In genomic region chr6:126340098-126340610, GRCm38 (mm10) we compare ENCODE assay signal across 12 mouse cellular contexts.
DNase-seq lines count a peak whose midpoint lies in the region; ATAC-seq and TF ChIP-seq lines count a peak whose summit lies in the region.
"Had no signal": no experiment of that assay in that cellular context is flagged by ENCODE, and none has a peak within 500 bp of the region (broad histone marks: within the 10 kb centered on the region; RNA-seq: fewer than 3 reads in every experiment).

No protein-coding gene starts in this region.

- TF ChIP-seq POLR2A in cerebellum, adult 2 months (IDR thresholded peaks at IDR 0.05; ENCODE audit: borderline replicate concordance, insufficient read depth, low read length): no peak

- TF ChIP-seq CTCF in cerebellum, adult 2 months (IDR thresholded peaks at IDR 0.05; ENCODE audit: borderline replicate concordance, insufficient read depth, low read depth, low read length): no peak

- no peaks in the 10 kb centered on the region for H3K36me3 ChIP-seq in hindbrain, embryonic 15.5 days
- H3K36me3 ChIP-seq: embryonic facial prominence, embryonic 15.5 days; heart, embryonic 13.5 days; limb, embryonic 15.5 days had no signal

- no peak overlapping the region for H3K4me3 ChIP-seq in cerebellum, adult 2 months (replicated peaks; ENCODE audit: insufficient read depth, low read depth, low read length)
- no peak overlapping the region for H3K4me3 ChIP-seq in hindbrain, embryonic 15.5 days
- H3K4me3 ChIP-seq: embryonic facial prominence, embryonic 15.5 days; heart, embryonic 13.5 days; limb, embryonic 15.5 days had no signal

- peaks cover 16% of the 10 kb centered on the region for H3K4me1 ChIP-seq in cerebellum, adult 2 months (ENCODE audit: control insufficient read depth, insufficient read depth, low read length)
- H3K4me1 ChIP-seq in hindbrain, embryonic 15.5 days (replicated peaks): peaks cover 3% of the 10 kb centered on the region; the same call in 1 of the 2 replicates
- H3K4me1 ChIP-seq: embryonic facial prominence, embryonic 15.5 days; heart, embryonic 13.5 days; limb, embryonic 15.5 days had no signal

- H3K9me3 ChIP-seq in hindbrain, embryonic 15.5 days: no peaks in the 10 kb centered on the region
- H3K9me3 ChIP-seq: embryonic facial prominence, embryonic 15.5 days; heart, embryonic 13.5 days; limb, embryonic 15.5 days had no signal

- no peak overlapping the region for H3K4me2 ChIP-seq in hindbrain, embryonic 15.5 days
- H3K4me2 ChIP-seq: embryonic facial prominence, embryonic 15.5 days; heart, embryonic 13.5 days; limb, embryonic 15.5 days had no signal

- intact Hi-C loops in left cerebral cortex, postnatal 25 days (cut with DNase I): no loop called here

- 12% methylated on average over 10 of the region's 10 CpGs for WGBS in cerebellum, adult 2 months
- 59% methylated on average over 10 of the region's 10 CpGs for WGBS in hindbrain, embryonic 15.5 days

- no peak overlapping the region for H3K9ac ChIP-seq in hindbrain, embryonic 15.5 days
- H3K9ac ChIP-seq: embryonic facial prominence, embryonic 15.5 days; heart, embryonic 13.5 days; limb, embryonic 15.5 days had no signal

- DNase-seq in cerebellum, adult 2 months: peak; percentile 83 to 87
- DNase-seq in left cerebral cortex, postnatal 25 days (ENCODE audit: low spot score in 2 of 2): peak; percentile 14 to 56
- DNase-seq in lung, postnatal 10 days: no peak
- DNase-seq in urinary bladder, adult 18-20 months (ENCODE audit: low spot score in 2 of 2): no peak
- no peak for DNase-seq in thymus, postnatal 4 days
- DNase-seq: adrenal gland, postnatal 14 days had no signal

- H3K27me3 ChIP-seq in cerebellum, adult 2 months (ENCODE audit: control insufficient read depth, insufficient read depth, low read length): no peaks in the 10 kb centered on the region
- no peaks in the 10 kb centered on the region for H3K27me3 ChIP-seq in hindbrain, embryonic 15.5 days
- H3K27me3 ChIP-seq: embryonic facial prominence, embryonic 15.5 days; heart, embryonic 13.5 days; limb, embryonic 15.5 days had no signal

- ATAC-seq in cerebellum, adult (ENCODE audit: insufficient number of reproducible peaks, low FRiP score, low TSS enrichment): peak; percentile 69
- peak; percentile 66 for ATAC-seq in hindbrain, embryonic 15.5 days (ENCODE audit: low FRiP score, low read depth)
- ATAC-seq: intestine, postnatal 0 days had no signal

- no peak overlapping the region for H3K27ac ChIP-seq in cerebellum, adult 2 months (ENCODE audit: insufficient read depth, low read length)
- H3K27ac ChIP-seq in hindbrain, embryonic 15.5 days (replicated peaks): no peak overlapping the region
- H3K27ac ChIP-seq: embryonic facial prominence, embryonic 15.5 days; heart, embryonic 13.5 days; limb, embryonic 15.5 days had no signal

Comparison
In these comparisons a context has a peak if more than half of its experiments do, and no peak if none do; other contexts are left out.
1. DNase-seq: peak in cerebellum, adult 2 months (2 of 2) and left cerebral cortex, postnatal 25 days (2 of 2); none in lung, postnatal 10 days (single experiment), urinary bladder, adult 18-20 months (0 of 2) and thymus, postnatal 4 days (single experiment).